Mouse (Mus musculus): ENCODE results near the gene Rnf103. TPM values are rescaled to one million over a fixed set of nuclear protein-coding genes. Genes with fewer than 3 reads are reported as not detected.
"Not testable (repeated sequence)": the region's sequence is repeated elsewhere in the genome, so short reads cannot be mapped to it uniquely, and the experiment has no call there.

The Rnf103 gene
- total RNA-seq (2015; ENCODE audit: low replicate concordance): 2.2 and 10.5 TPM in 2 replicates
- total RNA-seq (2017; ENCODE audit: low replicate concordance): 7.2 and 9.2 TPM in 2 replicates

DNA sequence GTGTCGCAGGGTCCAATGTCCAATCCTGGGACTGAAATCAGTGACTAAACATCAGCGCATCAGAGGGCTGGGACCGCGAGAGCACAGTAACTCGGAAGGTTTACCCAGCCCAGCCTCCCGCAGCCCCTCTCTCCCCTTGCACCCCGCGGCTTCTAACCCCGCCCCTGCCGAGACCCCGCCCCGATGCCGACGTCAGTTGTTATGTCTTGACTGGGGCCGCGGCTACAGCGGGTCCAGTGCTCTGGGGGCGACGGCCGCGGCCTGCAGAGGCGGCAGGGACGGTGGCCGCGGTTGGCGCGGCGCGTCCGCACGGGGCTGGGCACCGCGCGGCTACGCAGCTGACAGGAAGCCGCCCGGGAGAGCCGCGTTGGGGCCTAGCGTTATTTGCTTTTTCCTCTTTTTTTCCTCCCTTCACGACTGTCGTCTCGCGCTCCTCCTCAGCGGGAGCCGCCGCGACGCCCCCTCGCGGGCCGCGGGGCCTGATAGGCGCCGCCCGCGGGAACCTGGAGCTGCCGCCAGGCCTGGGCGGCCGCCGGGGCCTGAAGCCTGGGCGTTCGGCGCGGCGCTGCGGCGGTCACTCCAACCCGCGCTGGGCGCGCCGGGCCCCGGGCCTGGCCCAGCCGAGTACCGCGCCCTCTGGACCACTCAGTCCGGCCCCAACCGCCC lies at the start of gene Rnf103:
TSS of gene Rnf103 (plus strand) at position 220 of the 666 bp plus-strand sequence.
- ATAC-seq (replicated peaks; ENCODE audit: low FRiP score, poor library complexity, severe bottlenecking): peak; percentile 81

- no peak for ATAC-seq (replicated peaks; ENCODE audit: low FRiP score, poor library complexity, severe bottlenecking)
Measured at GRCm38 (mm10) chr6:71444756-71445155, 48.9 kb upstream of the Rnf103 start.

GRCm38 (mm10) chr6:71445560-71445959 lies 48.1 kb upstream of the Rnf103 start:
- ATAC-seq (replicated peaks; ENCODE audit: low FRiP score, poor library complexity, severe bottlenecking): no peak

GRCm38 (mm10) chr6:71452792-71453191 lies 40.9 kb upstream of the Rnf103 start:
- ATAC-seq (replicated peaks; ENCODE audit: low FRiP score, poor library complexity, severe bottlenecking): no peak

DNA sequence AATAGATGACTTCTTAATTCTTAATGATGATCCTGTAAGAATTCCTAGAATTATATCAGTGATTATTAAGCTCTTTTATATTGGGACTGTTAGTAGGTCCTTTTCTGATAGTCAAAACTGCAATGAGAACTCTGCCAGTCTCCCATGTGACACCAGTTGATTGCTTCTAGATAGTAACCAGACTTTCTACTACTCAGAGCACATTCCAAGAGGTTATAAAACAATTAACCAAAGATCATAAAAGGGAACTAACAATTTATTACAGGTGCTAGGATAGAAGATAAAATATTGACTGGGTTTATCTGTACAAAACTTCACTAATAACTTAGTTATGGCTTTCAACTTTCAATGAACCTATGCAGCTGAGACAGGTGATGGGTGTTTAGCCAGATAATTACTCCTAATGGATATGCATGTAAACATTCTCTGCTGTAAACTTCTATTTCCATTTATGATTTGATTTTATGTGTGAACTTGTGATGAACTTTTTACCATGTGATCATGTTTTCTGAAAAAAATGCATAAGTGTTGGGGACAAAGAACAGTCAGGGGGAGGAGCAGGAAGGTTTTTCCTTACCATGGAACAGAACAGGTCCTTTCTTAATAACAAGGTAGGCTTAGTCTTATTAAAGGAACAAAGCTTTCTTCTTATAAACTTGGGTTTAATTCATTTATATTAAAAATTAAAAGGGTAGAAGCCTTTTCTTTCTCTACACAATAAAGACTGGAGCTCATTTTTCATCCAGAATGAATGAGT lies 39.5 kb upstream of the Rnf103 start:
- ATAC-seq (replicated peaks; ENCODE audit: low FRiP score, poor library complexity, severe bottlenecking): not testable (repeated sequence)

GRCm38 (mm10) chr6:71457956-71458608 lies 35.6 kb upstream of the Rnf103 start:
- no peak for ATAC-seq (replicated peaks; ENCODE audit: low FRiP score, poor library complexity, severe bottlenecking)

DNA sequence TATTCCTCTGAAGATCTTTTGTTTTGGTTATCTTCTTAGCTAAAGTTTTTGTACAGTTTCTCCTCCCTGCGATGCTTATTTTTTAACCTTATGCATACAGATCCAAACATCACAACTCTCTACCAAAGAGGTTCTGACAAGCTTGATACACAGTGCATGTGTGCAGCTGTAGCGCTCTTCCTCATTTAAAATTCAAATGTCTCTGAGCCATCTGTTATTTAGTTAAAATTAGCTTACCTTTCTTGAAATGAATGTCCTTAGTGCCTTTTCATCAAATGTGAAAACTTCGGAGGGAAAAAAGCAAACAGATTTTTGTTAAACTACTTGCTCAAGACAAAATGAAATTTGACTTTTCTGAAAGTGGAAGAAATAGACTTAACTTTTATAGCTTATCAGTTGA lies 28.5 kb upstream of the Rnf103 start:
- ATAC-seq (replicated peaks; ENCODE audit: low FRiP score, poor library complexity, severe bottlenecking): no peak

DNA sequence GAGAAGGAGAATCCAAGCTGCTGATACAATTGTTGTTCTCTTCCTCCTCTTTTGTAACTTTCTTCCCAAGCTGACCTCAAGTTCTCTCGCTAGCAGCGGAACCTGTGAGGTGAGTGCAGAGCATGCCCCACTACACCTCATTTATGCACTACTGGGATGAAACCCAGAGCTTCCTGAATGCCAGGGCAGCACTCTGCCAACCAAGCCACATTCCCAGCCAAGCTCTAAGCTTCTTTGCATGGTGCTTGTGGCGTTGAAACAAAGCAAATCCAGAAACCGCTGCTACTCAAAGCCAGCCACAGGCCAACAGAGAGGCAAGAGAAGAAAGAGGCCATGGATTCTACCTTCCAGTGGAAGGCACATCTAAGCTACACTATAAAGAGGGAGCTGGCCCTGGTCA lies 25.9 kb upstream of the Rnf103 start:
- no peak for ATAC-seq (replicated peaks; ENCODE audit: low FRiP score, poor library complexity, severe bottlenecking)

DNA sequence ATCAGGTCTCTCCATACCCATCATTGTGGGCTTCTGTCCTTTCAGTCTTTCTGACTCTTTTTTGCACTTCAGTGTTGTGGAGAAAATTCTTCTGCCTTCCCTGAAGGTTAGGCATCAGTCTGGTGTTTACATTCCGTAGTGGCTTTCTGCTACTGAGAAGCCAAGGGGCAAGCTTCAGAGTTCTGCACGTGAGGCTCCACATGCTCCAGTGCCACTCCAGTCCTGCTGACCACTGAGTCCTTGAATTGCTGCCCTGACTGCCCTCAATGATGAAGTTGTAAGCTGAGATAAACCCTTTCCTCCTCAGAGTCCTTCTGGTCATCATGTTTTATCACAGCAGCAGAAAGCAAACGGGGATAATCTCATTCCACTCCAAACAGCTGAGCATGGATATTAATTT lies 24.4 kb upstream of the Rnf103 start:
- no peak for ATAC-seq (replicated peaks; ENCODE audit: low FRiP score, poor library complexity, severe bottlenecking)

- ATAC-seq (replicated peaks; ENCODE audit: low FRiP score, poor library complexity, severe bottlenecking): no peak
Measured at GRCm38 (mm10) chr6:71471830-71472520, 21.7 kb upstream of the Rnf103 start.

DNA sequence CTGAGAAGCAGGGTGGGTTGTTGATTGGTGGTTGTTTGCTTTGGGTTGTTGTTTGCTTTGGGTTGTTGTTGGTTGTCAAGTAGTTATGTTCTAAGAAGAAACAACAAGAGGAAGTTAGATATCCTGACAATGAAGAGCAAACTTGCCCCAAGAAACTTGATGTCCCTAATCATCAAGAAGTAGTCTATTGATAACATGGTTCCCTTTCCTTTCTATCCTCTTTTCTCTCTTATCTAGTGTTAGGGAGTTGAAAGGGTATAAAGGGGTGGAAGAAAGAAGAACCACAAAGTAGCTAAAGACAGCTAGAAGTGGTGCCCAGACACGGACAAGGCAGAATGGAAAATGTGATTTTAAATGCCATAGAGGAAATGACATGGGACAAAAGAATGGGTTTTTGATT lies 20.9 kb upstream of the Rnf103 start:
- ATAC-seq (replicated peaks; ENCODE audit: low FRiP score, poor library complexity, severe bottlenecking): no peak

- no peak for ATAC-seq (replicated peaks; ENCODE audit: low FRiP score, poor library complexity, severe bottlenecking)
Measured at GRCm38 (mm10) chr6:71475604-71476003, 18.1 kb upstream of the Rnf103 start.

- ATAC-seq (replicated peaks; ENCODE audit: low FRiP score, poor library complexity, severe bottlenecking): no peak
Measured at GRCm38 (mm10) chr6:71476783-71477182, 16.9 kb upstream of the Rnf103 start.

DNA sequence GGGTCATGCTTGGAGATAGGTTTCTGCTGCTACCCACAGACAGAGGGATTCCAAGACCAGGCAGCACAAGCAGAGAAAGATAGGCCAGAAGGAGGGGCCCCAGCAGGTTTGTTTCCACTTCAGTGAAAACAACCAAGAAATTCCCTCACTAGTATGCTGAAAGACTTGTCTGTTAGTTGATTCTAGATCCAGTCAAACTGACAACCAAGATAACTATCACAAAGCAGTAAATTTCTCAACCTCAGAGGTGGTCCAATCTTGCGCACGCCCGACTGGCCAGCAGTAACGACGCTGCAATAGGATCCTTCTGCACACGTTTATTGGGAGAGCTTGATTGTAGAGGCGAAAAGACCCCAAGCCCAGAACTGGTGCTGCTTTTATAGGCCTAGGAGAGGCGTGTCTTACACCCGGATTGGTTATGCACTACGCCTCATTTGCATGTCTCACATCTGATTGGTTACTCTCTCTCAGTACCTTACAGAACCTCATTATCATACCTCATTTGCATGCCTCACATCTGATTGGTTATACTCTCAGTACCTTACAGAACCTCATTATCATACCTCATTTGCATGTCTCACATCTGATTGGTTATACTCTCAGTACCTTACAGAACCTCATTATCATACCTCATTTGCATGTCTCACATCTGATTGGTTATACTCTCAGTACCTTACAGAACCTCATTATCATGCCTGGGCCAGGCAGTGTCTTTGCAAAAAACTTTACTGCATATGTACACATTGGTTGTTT lies 14.7 kb upstream of the Rnf103 start:
- ATAC-seq (replicated peaks; ENCODE audit: low FRiP score, poor library complexity, severe bottlenecking): not testable (repeated sequence)

GRCm38 (mm10) chr6:71479588-71479987 lies 14.1 kb upstream of the Rnf103 start:
- not testable (repeated sequence) for ATAC-seq (replicated peaks; ENCODE audit: low FRiP score, poor library complexity, severe bottlenecking)

DNA sequence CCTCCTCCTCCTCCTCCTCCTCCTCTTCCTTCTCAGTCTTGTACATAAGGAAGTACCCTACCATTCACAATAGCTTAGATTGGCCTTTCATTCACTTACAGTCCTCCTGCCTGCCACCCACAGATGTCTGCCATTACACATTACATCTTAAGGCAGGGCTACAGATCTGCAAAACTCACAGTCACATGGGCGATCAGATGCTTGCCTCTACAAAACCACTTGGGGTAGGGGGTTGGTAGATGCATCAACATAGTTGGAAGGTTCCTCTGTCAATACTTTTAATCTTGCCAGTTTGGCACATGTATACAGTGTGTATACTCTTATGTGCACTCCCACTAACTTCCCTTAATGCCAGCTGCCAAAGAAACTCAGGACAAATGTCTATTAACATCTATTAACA lies 13.6 kb upstream of the Rnf103 start:
- ATAC-seq (replicated peaks; ENCODE audit: low FRiP score, poor library complexity, severe bottlenecking): no peak

DNA sequence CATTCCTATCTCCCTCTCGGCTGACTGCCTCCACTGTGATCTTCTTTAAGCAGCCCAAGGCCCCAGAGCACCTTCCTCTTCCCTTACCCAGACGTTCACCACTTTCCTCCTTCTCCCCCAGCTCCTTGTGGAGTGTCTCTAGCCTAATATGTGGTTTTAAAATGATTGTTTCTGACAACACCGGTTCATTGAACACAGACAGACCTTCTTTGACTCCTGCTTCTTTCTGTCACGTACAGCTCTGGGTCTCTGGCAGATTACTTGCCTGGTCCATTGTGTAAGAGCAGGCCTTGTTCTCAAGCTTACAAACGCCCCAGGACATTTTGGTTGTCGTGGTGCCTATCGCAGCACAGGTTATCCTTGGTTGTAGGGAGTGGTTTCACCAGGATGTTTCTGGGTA lies 12.6 kb upstream of the Rnf103 start:
- no peak for ATAC-seq (replicated peaks; ENCODE audit: low FRiP score, poor library complexity, severe bottlenecking)

GRCm38 (mm10) chr6:71485246-71485645 lies 8.4 kb upstream of the Rnf103 start:
- ATAC-seq (replicated peaks; ENCODE audit: low FRiP score, poor library complexity, severe bottlenecking): no peak

DNA sequence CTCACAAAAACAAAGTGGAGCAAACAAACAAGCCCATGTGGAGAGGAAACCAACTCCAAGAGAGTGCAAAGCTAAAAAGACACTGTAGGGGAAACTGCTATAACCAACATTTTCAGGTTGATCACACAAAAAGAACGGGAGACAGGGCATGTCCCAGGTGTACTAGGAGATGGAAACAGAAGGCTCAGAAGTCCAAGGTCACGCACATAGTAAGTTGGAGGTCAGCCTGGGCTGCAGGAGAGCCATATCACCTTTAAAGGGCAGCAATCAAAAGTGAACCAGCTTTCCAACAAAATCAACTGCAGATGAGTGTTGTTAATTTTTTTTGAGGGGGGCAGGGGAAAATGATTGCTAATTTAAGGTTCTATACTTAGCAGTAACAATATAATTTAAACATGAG lies 7.5 kb upstream of the Rnf103 start:
- no peak for ATAC-seq (replicated peaks; ENCODE audit: low FRiP score, poor library complexity, severe bottlenecking)

GRCm38 (mm10) chr6:71486867-71487266 lies 6.8 kb upstream of the Rnf103 start:
- no peak for ATAC-seq (replicated peaks; ENCODE audit: low FRiP score, poor library complexity, severe bottlenecking)
